Mouse (Mus musculus) R1 (cell line): ENCODE data around the gene Zscan4-ps3.
"Not testable (repeated sequence)": the region's sequence is repeated elsewhere in the genome, so short reads cannot be mapped to it uniquely, and the experiment has no call there.

Experiments used
- DNase-seq: peaks from one replicate; pipeline ENCODE4 v3.0.0-alpha.2; 2018; ENCODE audit warnings: low read depth, low spot score

The Zscan4-ps3 gene

DNA sequence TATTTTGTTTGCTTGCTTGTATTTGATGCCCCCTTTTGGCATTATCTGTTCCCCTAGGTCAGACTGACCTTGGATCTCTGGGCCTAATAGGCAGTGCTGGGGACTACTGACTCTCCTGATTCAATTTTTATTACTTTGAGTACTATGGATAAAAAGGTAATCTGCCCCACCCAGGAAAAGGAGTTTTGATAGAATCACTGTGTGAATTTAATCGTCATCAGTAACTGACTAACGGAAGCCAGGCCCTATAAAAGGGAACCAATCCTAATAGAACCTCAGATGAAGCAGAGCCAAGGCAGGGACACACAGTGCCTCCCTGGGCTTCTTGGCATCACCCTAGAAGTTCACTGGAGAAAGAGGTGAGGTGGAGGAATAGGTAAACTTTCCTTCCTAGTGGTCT, at the start of gene Zscan4-ps3:
Zscan4-ps3 (plus strand) TSS at position 301 of the 400 bp plus-strand sequence.
- not testable (repeated sequence) for DNase-seq

DNA sequence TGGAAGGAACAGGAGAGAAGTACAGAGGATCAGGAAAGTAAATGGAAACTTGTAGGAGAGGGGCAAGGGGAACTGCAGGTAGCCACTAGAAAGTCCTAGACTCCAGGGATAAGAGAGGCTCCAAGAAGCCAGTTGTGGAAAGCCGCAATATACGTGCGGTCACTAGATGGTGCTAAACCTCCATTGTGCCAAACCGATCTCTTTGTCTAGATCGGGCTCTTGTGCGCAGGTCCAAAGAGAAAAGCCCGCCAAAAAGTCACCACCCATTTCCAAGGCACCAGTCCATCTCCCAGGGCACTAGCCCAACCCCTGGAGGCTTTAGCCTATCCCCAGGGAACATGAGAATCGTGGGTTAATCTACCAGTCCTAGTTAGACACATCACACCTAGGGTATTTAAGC, 8.0 kb downstream of the Zscan4-ps3 start:
- peak; percentile 82 for DNase-seq
